Mouse (Mus musculus) gastrocnemius, postnatal 10 days (tissue): ENCODE data around the gene Aldh1l1. TPM values are rescaled to one million over a fixed set of nuclear protein-coding genes. Genes with fewer than 3 reads are reported as not detected.
"Not testable (repeated sequence)": the region's sequence is repeated elsewhere in the genome, so short reads cannot be mapped to it uniquely, and the experiment has no call there.

Experiments
- DNase-seq: peaks from one replicate; pipeline ENCODE4 v3.0.0; 2021; ENCODE audit warnings: mixed read lengths
- total RNA-seq, 2 experiments: library from RNA; stranded (reverse); gene quantifications; 2 replicates each; pipeline ENCODE4 v1.2.3; 2021

Gene Aldh1l1
- total RNA-seq, 2 experiments from 2014 or later, result 3.3 to 3.7 TPM

GRCm38 (mm10) chr6:90622758-90623455 is 136.7 kb downstream of the Aldh1l1 start:
- no peak for DNase-seq

- no peak for DNase-seq
Measured at GRCm38 (mm10) chr6:90623456-90623836, 137.2 kb downstream of the Aldh1l1 start.

DNA sequence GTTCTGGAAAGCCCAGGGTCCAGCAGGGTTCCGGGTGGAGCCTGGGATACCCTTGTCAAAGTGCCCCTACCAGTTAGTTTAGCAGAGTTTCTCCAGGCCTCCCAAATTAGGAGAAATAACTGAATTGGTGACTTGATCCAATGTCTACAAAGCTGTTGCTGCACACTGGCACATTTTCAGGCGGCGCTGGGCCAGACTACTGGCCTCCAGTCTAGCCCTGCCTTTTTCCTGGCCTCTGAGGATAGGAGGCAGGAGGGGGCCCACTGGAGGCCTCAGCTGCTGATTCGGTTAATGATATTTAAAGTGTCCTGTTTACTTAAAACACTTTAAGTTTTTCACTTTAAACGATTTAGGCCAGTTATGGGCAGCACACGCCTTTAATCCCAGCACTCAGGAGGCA is 138.0 kb downstream of the Aldh1l1 start:
- peak; percentile 87 for DNase-seq

DNA sequence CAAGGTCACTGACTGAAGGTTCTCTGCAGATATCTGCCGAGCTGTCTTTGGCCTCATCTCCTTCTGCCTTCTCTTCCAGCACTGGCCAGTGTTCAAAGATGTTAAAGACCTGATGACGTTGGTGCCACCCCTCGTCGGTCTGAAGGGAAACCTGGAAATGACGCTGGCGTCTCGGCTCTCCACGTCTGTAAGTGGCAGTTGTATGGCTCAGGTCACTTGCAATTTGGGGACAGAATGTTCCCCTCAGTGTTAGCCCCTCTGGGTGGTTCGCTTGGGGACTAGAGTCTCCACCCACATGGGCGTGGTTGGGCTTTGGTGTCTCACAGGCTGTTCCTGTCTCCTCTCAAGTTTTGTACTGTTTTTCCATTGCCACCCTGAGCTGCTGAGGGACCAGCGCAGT is 138.5 kb downstream of the Aldh1l1 start:
- no peak for DNase-seq

GRCm38 (mm10) chr6:90625207-90625994 is 139.2 kb downstream of the Aldh1l1 start:
- no peak for DNase-seq

DNA sequence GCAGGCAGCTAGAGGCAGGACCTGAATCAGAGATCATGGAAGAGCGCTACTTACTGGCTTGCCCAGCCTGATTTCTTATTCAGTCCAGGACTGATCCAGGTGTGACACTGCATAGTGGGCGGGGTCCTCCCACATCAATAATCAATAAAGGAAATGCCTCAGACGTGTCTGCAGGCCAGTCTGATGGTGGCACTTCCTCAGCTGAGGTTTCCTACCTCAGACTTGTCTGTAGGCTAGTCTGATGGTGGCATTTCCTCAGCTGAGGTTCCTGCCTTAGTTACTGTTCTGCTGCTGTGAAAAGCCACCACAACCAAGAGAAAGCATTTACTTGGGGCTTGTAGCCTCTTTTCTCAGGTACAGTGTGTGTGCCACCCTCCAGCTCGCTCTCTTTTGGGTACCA is 141.3 kb downstream of the Aldh1l1 start:
- no peak for DNase-seq

DNA sequence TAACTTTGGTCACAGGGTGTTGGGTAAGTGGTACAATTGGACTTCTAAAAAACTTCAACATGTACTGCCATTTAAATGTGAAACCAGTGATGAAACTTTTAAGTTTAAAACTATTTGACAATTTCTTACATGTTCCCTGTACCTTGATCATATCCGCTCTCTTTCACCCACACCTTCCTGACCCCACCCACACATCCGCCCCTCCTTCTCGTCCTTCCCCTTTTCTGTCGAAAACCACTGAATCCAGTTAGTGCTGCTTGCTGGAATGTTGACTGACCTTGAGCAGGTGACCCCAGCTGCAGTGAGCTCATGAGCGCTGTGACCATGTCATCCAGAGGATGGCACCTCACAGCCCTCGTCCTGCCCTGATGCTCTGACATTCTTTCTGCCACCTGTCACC is 143.3 kb downstream of the Aldh1l1 start:
- DNase-seq, result no peak

DNA sequence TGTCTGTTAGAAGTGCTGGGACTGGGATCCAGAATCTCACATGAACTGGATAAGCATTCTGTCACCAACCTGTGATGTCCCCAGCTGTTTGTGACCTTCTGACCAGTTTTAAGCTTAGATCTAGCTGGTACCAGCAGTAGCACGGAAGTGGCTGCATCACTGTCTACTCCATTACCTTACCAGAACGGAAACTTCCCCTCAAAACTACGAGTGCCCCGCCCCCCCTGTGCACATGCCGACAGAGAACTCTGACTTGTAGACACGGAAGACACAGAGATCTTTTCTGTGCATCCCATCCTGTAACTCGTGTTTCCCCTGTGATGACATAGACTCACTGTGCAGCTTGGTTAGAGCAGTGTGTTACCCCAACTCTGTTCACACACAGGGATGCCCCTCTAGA is 144.2 kb downstream of the Aldh1l1 start:
- DNase-seq, result no peak

GRCm38 (mm10) chr6:90632526-90632925 is 146.3 kb downstream of the Aldh1l1 start:
- DNase-seq, result not testable (repeated sequence)

GRCm38 (mm10) chr6:90635081-90635480 is 148.9 kb downstream of the Aldh1l1 start:
- DNase-seq, result no peak

DNA sequence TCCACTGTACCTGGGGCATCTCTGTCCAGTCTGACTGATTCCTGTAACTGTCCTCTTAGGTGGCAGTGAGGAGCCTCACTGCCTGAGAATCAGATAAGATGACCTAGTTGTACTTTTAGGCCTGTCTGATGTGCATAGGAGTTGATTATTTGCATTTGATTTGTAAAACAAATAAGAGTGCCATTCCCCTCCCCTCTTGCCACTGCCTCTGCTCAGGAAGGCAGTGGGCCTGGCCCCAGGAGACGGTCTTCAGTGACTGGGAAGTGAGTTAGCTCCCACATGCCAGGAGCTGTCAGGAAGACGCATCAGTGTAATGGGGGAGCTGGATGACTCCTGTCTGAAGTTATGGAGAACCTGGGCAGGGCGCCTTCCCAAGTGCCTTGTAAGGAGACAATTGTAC is 149.4 kb downstream of the Aldh1l1 start:
- DNase-seq, result no peak

GRCm38 (mm10) chr6:90643057-90643456 is 156.8 kb downstream of the Aldh1l1 start:
- DNase-seq, result no peak

GRCm38 (mm10) chr6:90644965-90645364 is 158.7 kb downstream of the Aldh1l1 start:
- no peak for DNase-seq

DNA sequence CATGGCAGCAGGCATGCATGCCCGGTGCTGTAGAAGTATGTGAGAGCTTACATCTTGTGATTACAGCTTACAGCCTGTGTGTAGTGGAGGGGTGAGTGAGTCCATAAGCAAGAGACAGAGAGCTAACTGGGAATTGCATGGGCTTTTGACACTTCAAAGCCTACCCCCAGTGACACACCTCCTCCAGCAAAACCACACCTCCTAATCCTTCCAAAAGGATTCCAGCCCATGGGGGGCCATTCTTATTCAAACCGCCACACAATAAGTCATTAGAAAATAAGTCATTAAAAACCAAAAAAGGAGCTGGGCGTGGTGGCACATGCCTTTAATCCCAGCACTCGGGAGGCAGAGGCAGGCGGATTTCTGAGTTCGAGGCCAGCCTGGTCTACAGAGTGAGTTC is 162.2 kb downstream of the Aldh1l1 start:
- no peak for DNase-seq

GRCm38 (mm10) chr6:90649279-90649678 is 163.1 kb downstream of the Aldh1l1 start:
- no peak for DNase-seq

Other genes starting within 250 kb of the Aldh1l1 start
- gene Vmn1r54, start 240.1 kb upstream of the Aldh1l1 start, total RNA-seq, result not detected
- gene BC048671, start 185.2 kb upstream of the Aldh1l1 start, total RNA-seq, result not detected
- gene Chst13, start 161.2 kb upstream of the Aldh1l1 start, total RNA-seq, result 1 to 10 TPM; 1.8 TPM
- not detected for gene Uroc1, start 153.1 kb upstream of the Aldh1l1 start, total RNA-seq
- gene Zxdc, start 116.9 kb upstream of the Aldh1l1 start, total RNA-seq, result 10 to 100 TPM; 14.3 to 16.9 TPM
- gene Cfap100, start 57.6 kb upstream of the Aldh1l1 start, total RNA-seq, result under 1 TPM; 0.34 to 0.47 TPM
- 10 to 100 TPM in 1 of 2 experiments, 1 to 10 TPM in 1; 8.6 to 17.2 TPM for gene Klf15, start 23.9 kb upstream of the Aldh1l1 start, total RNA-seq
- gene Slc41a3, start 118.3 kb downstream of the Aldh1l1 start, total RNA-seq, result 10 to 100 TPM; 52.9 to 60.3 TPM